Mouse (Mus musculus): ENCODE measurements at regions not wholly inside any gene's neighbourhood (a gene's known extent, or its start where the extent isn't known, plus 50 kb on each side); places are given as distances from the start of the nearest gene placed in this dataset.

DNA sequence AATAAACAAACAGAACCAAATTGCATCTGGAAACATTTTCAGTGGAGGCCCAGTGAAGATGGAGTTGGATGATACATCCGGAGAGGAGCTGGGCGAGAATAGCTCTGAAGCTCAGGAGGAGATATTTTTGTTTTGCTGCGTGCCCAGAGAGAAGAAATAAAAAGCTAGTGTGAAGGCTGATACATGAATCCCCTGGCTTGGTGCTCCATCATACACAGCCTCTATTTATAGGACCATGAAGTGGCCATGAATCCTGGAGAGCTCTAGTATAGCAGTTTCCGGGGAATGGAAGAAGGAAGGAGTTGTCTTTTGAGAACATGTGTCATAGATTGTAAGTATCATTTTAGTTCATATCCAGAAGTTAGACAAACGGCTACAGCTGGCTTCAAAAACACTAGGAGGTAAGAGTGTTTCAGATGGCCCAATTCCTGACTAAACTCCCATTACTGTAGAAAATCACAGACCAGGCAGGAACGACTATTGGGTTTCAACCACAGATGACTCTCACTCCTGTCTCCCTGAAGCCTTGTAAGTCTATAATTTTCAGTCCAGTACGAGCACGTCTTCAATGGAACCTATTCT lies 120.5 kb upstream of the Gm5148 start:
- Histone ChIP-seq H3K27me3 (replicated peaks; ENCODE audit: control insufficient read depth, insufficient read depth, low read length) (no peaks in the 10 kb centered on the region), H3K9me3 (ENCODE audit: control insufficient read depth) (no peaks in the 10 kb centered on the region), H3K4me2 (replicated peaks; ENCODE audit: low read depth) (no peak overlapping the region), H3K9ac (ENCODE audit: low read depth, low read length) (no peak overlapping the region), H3K27ac (ENCODE audit: low read depth, low read length) (no peak overlapping the region), H3K36me3 (ENCODE audit: control insufficient read depth, insufficient read depth) (no peaks in the 10 kb centered on the region), H3K4me1 (replicated peaks; ENCODE audit: control insufficient read depth, insufficient read depth, low read length) (no peaks in the 10 kb centered on the region), H3K4me3 (ENCODE audit: low read depth, low read length) (no peak overlapping the region)
- 77% methylated on average over 8 of the region's 8 CpGs for WGBS
- ATAC-seq = no peak
- TF ChIP-seq CTCF (IDR thresholded peaks at IDR 0.05; ENCODE audit: low read depth) = no peak

DNA sequence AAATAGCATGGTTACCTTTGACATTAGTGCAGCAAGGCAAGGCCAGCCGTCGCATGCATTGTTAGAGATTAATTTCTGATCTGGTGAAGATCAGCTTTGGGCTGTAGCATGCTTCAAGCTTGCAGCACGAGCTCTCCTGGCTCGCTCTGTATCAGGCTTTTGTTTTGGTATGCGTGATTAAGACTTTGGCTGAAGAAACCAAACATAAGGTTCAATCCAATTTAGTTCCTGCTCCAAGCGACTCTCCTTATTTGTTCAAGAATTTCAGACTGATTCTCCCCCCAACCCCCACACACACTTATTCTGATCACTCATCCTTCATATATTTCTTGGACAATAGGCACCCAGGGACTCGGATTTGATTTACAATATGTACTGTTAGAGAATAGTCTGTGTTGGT lies 118.0 kb upstream of the Gm5148 start:
- WGBS = 52% methylated on average over 7 of the region's 7 CpGs
- no peak overlapping the region for H3K4me3 ChIP-seq (ENCODE audit: low read depth, low read length)
- H3K4me1 ChIP-seq (replicated peaks; ENCODE audit: control insufficient read depth, insufficient read depth, low read length) = no peaks in the 10 kb centered on the region
- no peak overlapping the region for H3K4me2 ChIP-seq (replicated peaks; ENCODE audit: low read depth)
- no peaks in the 10 kb centered on the region for H3K27me3 ChIP-seq (replicated peaks; ENCODE audit: control insufficient read depth, insufficient read depth, low read length)
- no peaks in the 10 kb centered on the region for H3K36me3 ChIP-seq (ENCODE audit: control insufficient read depth, insufficient read depth)
- H3K9ac ChIP-seq (ENCODE audit: low read depth, low read length) = no peak overlapping the region
- no peaks in the 10 kb centered on the region for H3K9me3 ChIP-seq (ENCODE audit: control insufficient read depth)
- ATAC-seq = no peak
- no peak for TF ChIP-seq CTCF (IDR thresholded peaks at IDR 0.05; ENCODE audit: low read depth)
- H3K27ac ChIP-seq (ENCODE audit: low read depth, low read length) = no peak overlapping the region

DNA sequence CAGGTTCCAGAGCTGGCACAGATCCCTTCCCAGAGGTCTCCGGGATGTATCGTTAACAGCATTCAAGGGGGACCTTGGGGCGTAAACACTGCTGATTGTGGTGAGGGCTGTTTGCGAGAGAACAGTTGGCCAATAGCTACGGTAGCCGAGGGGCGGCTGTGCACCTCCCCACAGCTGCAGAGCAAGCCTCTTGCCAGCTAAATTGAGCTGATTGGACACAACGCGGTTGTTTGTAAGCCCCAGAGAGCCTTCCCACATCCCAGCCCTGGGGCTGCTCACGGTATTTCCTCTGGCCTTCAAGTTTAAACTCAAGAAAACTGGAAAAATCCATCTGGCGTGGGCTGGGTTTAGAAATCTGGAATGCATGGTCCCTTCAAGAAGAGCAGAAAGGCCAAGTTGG lies 114.6 kb upstream of the Gm5148 start:
- H3K9ac ChIP-seq (ENCODE audit: low read depth, low read length) = no peak overlapping the region
- no peaks in the 10 kb centered on the region for H3K27me3 ChIP-seq (replicated peaks; ENCODE audit: control insufficient read depth, insufficient read depth, low read length)
- H3K4me3 ChIP-seq (ENCODE audit: low read depth, low read length) = no peak overlapping the region
- 63% methylated on average over 11 of the region's 11 CpGs for WGBS
- no peaks in the 10 kb centered on the region for H3K9me3 ChIP-seq (ENCODE audit: control insufficient read depth)
- H3K4me1 ChIP-seq (replicated peaks; ENCODE audit: control insufficient read depth, insufficient read depth, low read length) = no peaks in the 10 kb centered on the region
- TF ChIP-seq CTCF (IDR thresholded peaks at IDR 0.05; ENCODE audit: low read depth) = no peak
- H3K27ac ChIP-seq (ENCODE audit: low read depth, low read length) = no peak overlapping the region
- no peaks in the 10 kb centered on the region for H3K36me3 ChIP-seq (ENCODE audit: control insufficient read depth, insufficient read depth)
- no peak overlapping the region for H3K4me2 ChIP-seq (replicated peaks; ENCODE audit: low read depth)
- ATAC-seq = no peak

DNA sequence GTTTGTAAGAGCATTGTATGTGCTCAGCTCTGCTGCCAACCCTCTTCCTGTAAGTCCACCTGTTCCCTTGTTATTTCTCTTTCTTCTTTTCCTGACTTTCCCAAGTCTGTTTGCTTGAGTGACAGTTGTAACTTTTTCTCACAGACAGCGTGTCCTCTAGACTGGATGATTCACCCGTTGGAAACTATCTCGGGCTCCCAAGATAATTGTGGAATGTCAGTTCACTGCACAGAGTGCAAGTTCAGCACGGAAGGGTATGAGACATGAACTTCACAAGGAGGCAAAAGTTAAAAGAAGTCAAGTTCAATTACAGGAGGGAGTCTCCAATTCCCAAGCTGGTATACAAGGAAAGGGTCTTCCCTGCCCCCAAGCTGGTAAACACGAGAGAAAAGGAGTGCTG lies 112.5 kb upstream of the Gm5148 start:
- Histone ChIP-seq H3K9me3 (ENCODE audit: control insufficient read depth) (no peaks in the 10 kb centered on the region), H3K27ac (ENCODE audit: low read depth, low read length) (no peak overlapping the region), H3K36me3 (ENCODE audit: control insufficient read depth, insufficient read depth) (no peaks in the 10 kb centered on the region), H3K27me3 (replicated peaks; ENCODE audit: control insufficient read depth, insufficient read depth, low read length) (no peaks in the 10 kb centered on the region), H3K9ac (ENCODE audit: low read depth, low read length) (no peak overlapping the region), H3K4me3 (ENCODE audit: low read depth, low read length) (no peak overlapping the region), H3K4me2 (replicated peaks; ENCODE audit: low read depth) (no peak overlapping the region), H3K4me1 (replicated peaks; ENCODE audit: control insufficient read depth, insufficient read depth, low read length) (no peaks in the 10 kb centered on the region)
- 52% methylated on average over 5 of the region's 5 CpGs for WGBS
- no peak for ATAC-seq
- no peak for TF ChIP-seq CTCF (IDR thresholded peaks at IDR 0.05; ENCODE audit: low read depth)

DNA sequence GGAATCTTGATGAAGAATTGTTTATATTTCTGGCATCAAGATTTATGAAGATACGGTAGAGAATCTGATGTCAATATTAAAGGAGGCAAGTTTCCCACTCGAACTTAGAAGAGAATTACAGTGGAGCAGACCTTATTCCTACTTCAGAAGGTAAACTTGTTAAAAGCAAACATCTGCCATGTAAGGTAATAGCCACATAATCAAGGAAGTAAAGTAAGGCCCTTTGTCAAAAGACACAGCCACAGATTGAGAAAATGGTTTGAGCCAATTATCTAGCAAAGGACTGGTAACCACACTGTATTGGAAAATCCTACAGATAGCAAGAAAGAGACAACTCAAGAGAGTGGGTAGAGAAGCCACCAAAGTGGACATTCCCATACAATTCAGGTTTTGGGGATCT lies 111.4 kb upstream of the Gm5148 start:
- H3K9me3 ChIP-seq (ENCODE audit: control insufficient read depth) = no peaks in the 10 kb centered on the region
- no peak overlapping the region for H3K27ac ChIP-seq (ENCODE audit: low read depth, low read length)
- no peaks in the 10 kb centered on the region for H3K4me1 ChIP-seq (replicated peaks; ENCODE audit: control insufficient read depth, insufficient read depth, low read length)
- no peaks in the 10 kb centered on the region for H3K36me3 ChIP-seq (ENCODE audit: control insufficient read depth, insufficient read depth)
- H3K27me3 ChIP-seq (replicated peaks; ENCODE audit: control insufficient read depth, insufficient read depth, low read length) = no peaks in the 10 kb centered on the region
- ATAC-seq = no peak
- H3K9ac ChIP-seq (ENCODE audit: low read depth, low read length) = no peak overlapping the region
- no peak overlapping the region for H3K4me3 ChIP-seq (ENCODE audit: low read depth, low read length)
- 82% methylated on average over 2 of the region's 2 CpGs for WGBS
- no peak overlapping the region for H3K4me2 ChIP-seq (replicated peaks; ENCODE audit: low read depth)
- TF ChIP-seq CTCF (IDR thresholded peaks at IDR 0.05; ENCODE audit: low read depth) = no peak

DNA sequence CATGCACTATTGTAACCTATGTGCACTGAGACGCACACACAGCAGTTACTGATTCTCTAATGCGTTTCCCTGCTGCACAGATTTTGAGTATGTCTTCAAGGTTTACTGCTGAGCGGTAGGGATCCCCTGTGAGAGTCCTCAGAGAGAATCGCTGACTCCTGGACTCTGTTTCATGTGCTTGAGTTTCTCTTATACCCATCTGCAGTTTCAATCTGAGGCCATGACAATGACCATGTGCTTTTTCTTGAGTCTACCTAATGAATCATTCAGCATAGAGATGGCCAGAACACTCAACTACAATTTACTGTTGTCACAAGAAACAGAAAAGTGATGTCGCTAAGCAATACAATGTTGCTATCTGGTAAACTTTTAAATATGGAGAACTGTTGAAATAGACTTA lies 110.8 kb upstream of the Gm5148 start:
- Histone ChIP-seq H3K27ac (ENCODE audit: low read depth, low read length) (no peak overlapping the region), H3K4me1 (replicated peaks; ENCODE audit: control insufficient read depth, insufficient read depth, low read length) (no peaks in the 10 kb centered on the region), H3K4me3 (ENCODE audit: low read depth, low read length) (no peak overlapping the region), H3K9me3 (ENCODE audit: control insufficient read depth) (no peaks in the 10 kb centered on the region), H3K27me3 (replicated peaks; ENCODE audit: control insufficient read depth, insufficient read depth, low read length) (no peaks in the 10 kb centered on the region), H3K9ac (ENCODE audit: low read depth, low read length) (no peak overlapping the region), H3K4me2 (replicated peaks; ENCODE audit: low read depth) (no peak overlapping the region), H3K36me3 (ENCODE audit: control insufficient read depth, insufficient read depth) (no peaks in the 10 kb centered on the region)
- WGBS = 77% methylated on average over 5 of the region's 5 CpGs
- no peak for TF ChIP-seq CTCF (IDR thresholded peaks at IDR 0.05; ENCODE audit: low read depth)
- ATAC-seq = no peak

DNA sequence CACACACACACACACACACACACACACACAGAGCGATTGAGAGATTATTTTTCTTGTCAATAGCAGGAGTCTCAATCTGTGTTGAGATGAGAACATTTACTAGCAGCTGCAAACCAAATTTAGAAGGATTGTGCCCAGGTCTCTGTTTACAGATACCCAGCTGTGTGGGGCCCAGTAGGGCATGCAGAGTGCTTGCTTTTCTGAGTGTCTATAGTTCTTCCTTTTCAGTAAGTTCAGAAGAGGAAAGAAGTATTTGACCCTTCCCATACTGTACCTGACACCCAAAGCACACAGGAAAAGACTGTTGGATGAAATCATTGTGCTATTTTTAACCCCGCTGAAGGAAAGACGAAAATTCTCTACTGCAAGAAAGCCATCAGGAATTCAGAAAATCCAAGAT lies 110.3 kb upstream of the Gm5148 start:
- Histone ChIP-seq H3K27me3 (replicated peaks; ENCODE audit: control insufficient read depth, insufficient read depth, low read length) (no peaks in the 10 kb centered on the region), H3K4me1 (replicated peaks; ENCODE audit: control insufficient read depth, insufficient read depth, low read length) (no peaks in the 10 kb centered on the region), H3K4me3 (ENCODE audit: low read depth, low read length) (no peak overlapping the region), H3K9ac (ENCODE audit: low read depth, low read length) (no peak overlapping the region), H3K9me3 (ENCODE audit: control insufficient read depth) (no peaks in the 10 kb centered on the region), H3K27ac (ENCODE audit: low read depth, low read length) (no peak overlapping the region), H3K4me2 (replicated peaks; ENCODE audit: low read depth) (no peak overlapping the region), H3K36me3 (ENCODE audit: control insufficient read depth, insufficient read depth) (no peaks in the 10 kb centered on the region)
- ATAC-seq = no peak
- no peak for TF ChIP-seq CTCF (IDR thresholded peaks at IDR 0.05; ENCODE audit: low read depth)
- 56% methylated on average over 3 of the region's 3 CpGs for WGBS
